Mouse (Mus musculus) embryonic facial prominence, embryonic 13.5 days (tissue): ENCODE results near the gene 1700030K09Rik. TPM values are rescaled to one million over a fixed set of nuclear protein-coding genes. Genes with fewer than 3 reads are reported as not detected.

Experiments used
- ATAC-seq: fragments of 200-750 bp; cut with Nextera tagmentation; 2 replicates; pipeline ENCODE4 v1.8.0; 2017; ENCODE audit warnings: low read depth; ENCODE audit not compliant: insufficient number of reproducible peaks, insufficient read depth, low FRiP score, low TSS enrichment
- H3K27ac ChIP-seq: fragments of 300-500 bp; sonication (generic); 2 replicates; pipeline ENCODE4 v1.5.1; 2015; ENCODE audit warnings: moderate library complexity, mild to moderate bottlenecking, inconsistent platforms
- H3K27me3 ChIP-seq: fragments of 300-500 bp; sonication (generic); 2 replicates; pipeline ENCODE4 v1.6.1; 2015; ENCODE audit warnings: mild to moderate bottlenecking, inconsistent platforms
- H3K36me3 ChIP-seq: fragments of 300-500 bp; sonication (generic); 2 replicates; pipeline ENCODE4 v1.6.1; 2015; ENCODE audit warnings: mild to moderate bottlenecking, inconsistent platforms
- H3K4me1 ChIP-seq: fragments of 300-500 bp; sonication (generic); 2 replicates; pipeline ENCODE4 v1.6.1; 2015; ENCODE audit warnings: inconsistent platforms
- H3K4me2 ChIP-seq: fragments of 300-500 bp; sonication (generic); 2 replicates; pipeline ENCODE4 v1.6.1; 2015; ENCODE audit warnings: moderate library complexity, mild to moderate bottlenecking, inconsistent platforms
- H3K4me3 ChIP-seq: fragments of 300-500 bp; sonication (generic); 2 replicates; pipeline ENCODE4 v1.5.1; 2015; ENCODE audit warnings: mild to moderate bottlenecking, inconsistent platforms
- H3K9ac ChIP-seq: fragments of 300-500 bp; sonication (generic); 2 replicates; pipeline ENCODE4 v1.6.1; 2015; ENCODE audit warnings: mild to moderate bottlenecking, inconsistent platforms
- H3K9me3 ChIP-seq: fragments of 300-500 bp; sonication (generic); 2 replicates; pipeline ENCODE4 v1.6.1; 2016; ENCODE audit warnings: inconsistent platforms
- WGBS: fragments of 180-500 bp; shearing (Covaris S2); methylation state at CpG from one replicate; pipeline ENCODE4 v1.1.7; 2015; ENCODE audit warnings: mixed read lengths; 5-methylcytosine and 5-hydroxymethylcytosine counted together
- polyA plus RNA-seq: library from polyadenylated mRNA; unstranded; fragments of >200 nt; fragmentation: Nextera tagmentation; extraction: Ambion mirVana; gene quantifications from 2 replicates; pipeline ENCODE4 v1.2.1, GENCODE M21; 2015

1700030K09Rik gene
- polyA plus RNA-seq, 1 experiment from 2014 or later = 19.9 TPM

DNA sequence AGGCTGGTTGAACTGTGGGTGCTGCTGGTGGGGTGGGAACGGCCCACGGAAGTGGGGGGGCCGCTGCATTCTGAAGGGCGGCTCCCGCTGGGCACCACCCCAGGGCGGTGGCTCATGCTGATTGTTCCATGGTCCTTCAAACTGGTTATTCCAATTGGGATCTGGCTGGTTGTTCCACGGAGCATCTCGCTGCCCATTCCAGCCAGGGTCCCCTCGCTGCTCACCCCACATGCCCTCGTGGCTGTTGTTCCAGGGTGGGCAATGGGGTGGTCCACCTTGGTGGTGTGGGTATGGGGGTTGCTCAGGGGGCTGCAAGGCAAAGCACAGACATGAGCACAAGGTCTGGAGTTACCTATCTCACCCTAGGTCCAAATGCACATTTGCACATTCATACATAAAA is 20.5 kb downstream of the 1700030K09Rik start:
- no peak overlapping the region for H3K9ac ChIP-seq
- no peaks in the 10 kb centered on the region for H3K27me3 ChIP-seq
- ATAC-seq = no peak
- whole genome bisulfite sequencing = 93% methylated on average over 10 of the region's 10 CpGs
- H3K36me3 ChIP-seq = peaks cover 100% of the 10 kb centered on the region
- no peaks in the 10 kb centered on the region for H3K9me3 ChIP-seq
- H3K4me1 ChIP-seq = no peaks in the 10 kb centered on the region
- no peak overlapping the region for H3K4me2 ChIP-seq
- no peak overlapping the region for H3K4me3 ChIP-seq
- no peak overlapping the region for H3K27ac ChIP-seq

DNA sequence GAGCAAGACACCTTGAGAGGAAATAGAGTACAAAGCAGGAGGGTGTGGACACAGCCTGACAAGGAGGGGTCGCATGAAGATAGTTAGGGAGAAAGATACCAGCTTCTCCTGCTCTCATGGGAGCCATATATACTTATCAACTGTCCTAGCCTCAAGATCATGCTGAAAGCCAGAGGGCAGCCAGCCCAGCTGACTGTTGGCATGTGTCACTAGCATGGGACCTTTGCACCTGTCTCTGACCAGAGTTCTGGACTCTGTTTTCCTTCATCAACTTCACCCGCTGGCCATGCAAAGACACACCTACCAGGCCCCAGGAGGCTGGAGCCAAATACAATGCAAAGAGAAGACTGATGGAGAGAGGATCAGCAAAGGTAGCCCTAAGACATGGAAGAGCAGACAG is 25.6 kb downstream of the 1700030K09Rik start:
- no peak overlapping the region for H3K4me2 ChIP-seq
- H3K4me1 ChIP-seq = peaks cover 10% of the 10 kb centered on the region
- no peak overlapping the region for H3K4me3 ChIP-seq
- no peak overlapping the region for H3K27ac ChIP-seq
- WGBS = 96% methylated on average over 2 of the region's 2 CpGs
- H3K9me3 ChIP-seq = no peaks in the 10 kb centered on the region
- no peak overlapping the region for H3K9ac ChIP-seq
- H3K36me3 ChIP-seq = peaks cover 91% of the 10 kb centered on the region
- no peaks in the 10 kb centered on the region for H3K27me3 ChIP-seq
- no peak for ATAC-seq

DNA sequence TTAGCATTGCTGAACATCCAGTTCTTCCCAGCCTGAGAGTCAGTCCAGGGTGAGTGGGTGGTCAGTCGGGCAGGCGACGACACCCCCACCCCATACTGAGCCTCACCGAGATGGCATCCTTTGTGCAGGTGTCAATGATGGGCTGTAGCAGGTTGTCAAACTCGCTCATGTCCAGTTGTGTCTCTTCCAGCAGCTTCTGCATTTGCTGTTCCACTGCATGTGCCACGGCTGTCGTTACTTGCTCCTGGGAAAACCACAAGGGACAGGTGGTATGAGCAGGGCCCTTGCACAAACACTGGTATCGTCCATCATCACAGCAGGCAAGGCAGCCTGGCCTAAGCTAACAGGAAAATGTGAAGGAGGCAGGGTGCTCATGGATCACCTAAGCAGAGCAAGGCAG is 26.3 kb downstream of the 1700030K09Rik start:
- WGBS = 95% methylated on average over 8 of the region's 8 CpGs
- peaks cover 83% of the 10 kb centered on the region for H3K36me3 ChIP-seq

DNA sequence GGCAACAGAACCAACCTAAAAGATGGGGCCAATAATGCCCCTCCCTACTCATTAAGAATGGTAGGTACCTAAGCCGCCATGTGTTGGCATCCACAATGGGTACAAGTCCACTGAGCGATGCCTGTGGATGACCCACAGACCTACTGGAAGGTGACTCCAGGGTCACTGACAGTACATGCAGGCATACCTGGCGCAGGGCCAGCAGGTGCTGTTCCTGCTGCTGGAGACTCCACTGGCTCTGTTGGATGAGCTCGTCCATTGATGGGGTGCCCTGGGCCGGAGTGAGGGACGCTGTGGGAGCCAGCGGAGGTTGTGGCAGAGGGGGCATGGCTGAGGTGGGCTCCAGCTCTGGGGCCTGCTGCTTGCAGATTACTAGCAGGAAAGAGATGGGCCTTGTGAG is 27.0 kb downstream of the 1700030K09Rik start:
- H3K4me2 ChIP-seq = no peak overlapping the region
- no peak overlapping the region for H3K4me3 ChIP-seq
- no peaks in the 10 kb centered on the region for H3K27me3 ChIP-seq
- no peak for ATAC-seq
- H3K4me1 ChIP-seq = peaks cover 13% of the 10 kb centered on the region
- WGBS = 96% methylated on average over 7 of the region's 7 CpGs
- H3K9ac ChIP-seq = no peak overlapping the region
- H3K36me3 ChIP-seq = peaks cover 76% of the 10 kb centered on the region
- no peaks in the 10 kb centered on the region for H3K9me3 ChIP-seq
- no peak overlapping the region for H3K27ac ChIP-seq

More for the DNA sequence above, 26.3 kb downstream of the 1700030K09Rik start:
- H3K4me3 ChIP-seq = no peak overlapping the region
- H3K27ac ChIP-seq = no peak overlapping the region
- H3K4me2 ChIP-seq = no peak overlapping the region
- no peaks in the 10 kb centered on the region for H3K27me3 ChIP-seq
- no peak overlapping the region for H3K9ac ChIP-seq
- no peaks in the 10 kb centered on the region for H3K9me3 ChIP-seq
- no peak for ATAC-seq
- peaks cover 12% of the 10 kb centered on the region for H3K4me1 ChIP-seq

DNA sequence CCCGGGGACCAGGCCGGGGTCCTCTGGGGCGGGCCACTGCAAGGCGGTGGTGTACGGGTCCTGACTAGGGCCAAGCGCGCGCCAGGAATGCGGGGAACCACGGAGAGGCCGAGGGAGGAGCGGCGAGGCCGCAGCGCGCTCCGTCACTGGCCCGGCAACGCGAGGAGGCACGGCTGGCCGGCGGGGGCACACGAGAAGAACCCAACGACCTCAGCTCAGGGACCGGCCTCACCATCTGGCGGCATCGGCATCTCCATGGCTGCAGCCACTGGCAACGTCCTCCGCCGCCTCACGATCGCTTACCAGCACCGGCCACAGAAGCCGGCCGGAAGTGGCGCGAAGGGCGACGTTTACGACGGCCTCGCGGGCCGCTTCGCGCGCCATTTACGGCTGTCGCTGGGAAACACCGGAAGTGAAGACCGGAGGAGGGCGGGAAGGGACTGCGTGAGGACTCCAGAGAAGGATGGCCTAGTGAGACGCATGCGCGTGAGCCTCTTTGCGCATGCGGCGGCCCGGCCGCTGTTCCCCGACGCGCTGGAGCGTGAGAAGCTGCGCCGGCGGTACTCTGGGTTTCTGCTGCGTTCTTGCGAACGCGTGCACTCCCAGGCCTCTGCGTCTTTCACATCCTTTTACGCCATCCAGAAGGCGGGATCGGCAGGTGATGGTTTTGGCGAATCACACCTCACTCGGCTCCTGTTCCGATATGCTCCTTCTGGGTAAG is 31.3 kb downstream of the 1700030K09Rik start, which contains the start of gene Cherp:
Gene Cherp (minus strand): TSS at position 401 of the 721 bp plus-strand sequence.
- H3K4me3 ChIP-seq = peak within 1 kb of the TSS; percentile 89
- peak within 1 kb of the TSS; percentile 94 for H3K4me2 ChIP-seq
- ATAC-seq = peak; percentile 95
- no peaks in the 10 kb centered on the region for H3K27me3 ChIP-seq
- peaks cover 20% of the 10 kb centered on the region for H3K4me1 ChIP-seq
- H3K9ac ChIP-seq = peak within 1 kb of the TSS; percentile 88
- under 1% methylated on average over 80 of the region's 80 CpGs for WGBS
- peak within 1 kb of the TSS; percentile 88 for H3K27ac ChIP-seq
- peaks cover 44% of the 10 kb centered on the region for H3K36me3 ChIP-seq
- no peaks in the 10 kb centered on the region for H3K9me3 ChIP-seq

DNA sequence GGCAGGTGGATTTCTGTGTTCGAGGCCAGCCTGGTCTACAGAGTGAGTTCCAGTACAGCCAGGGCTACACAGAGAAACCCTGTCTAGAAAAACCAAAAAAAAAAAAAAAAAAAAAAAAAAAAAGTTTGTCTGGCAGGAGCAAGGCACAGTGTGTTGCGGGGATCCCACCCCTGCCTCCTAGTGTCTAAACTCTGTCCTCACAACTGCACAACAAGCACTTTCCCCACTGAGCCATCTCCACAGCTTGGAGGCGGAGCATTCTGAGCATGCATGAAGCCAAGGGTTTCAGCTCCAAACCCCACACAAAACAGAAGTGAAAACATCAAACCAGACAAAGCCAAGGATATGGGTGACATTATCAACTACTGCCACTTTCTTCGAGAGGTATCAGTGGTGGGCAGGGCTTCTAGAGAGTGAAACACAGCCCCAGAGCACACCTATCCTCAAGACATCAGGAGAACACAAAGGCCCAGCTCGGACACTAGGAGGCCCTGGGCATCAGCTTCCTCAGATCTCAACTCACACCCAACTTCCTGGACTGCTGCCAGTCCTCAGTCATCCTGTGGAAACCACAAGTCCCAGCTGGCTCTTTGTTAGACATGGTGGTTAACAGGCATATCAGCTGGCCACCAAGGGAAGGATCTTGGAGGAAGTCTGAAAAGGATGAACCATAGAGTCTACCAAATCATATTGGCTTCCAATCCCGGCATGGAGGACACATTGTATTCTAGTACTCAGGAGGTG is 41.9 kb downstream of the 1700030K09Rik start:
- H3K9me3 ChIP-seq = no peaks in the 10 kb centered on the region
- H3K9ac ChIP-seq = no peak overlapping the region
- no peak overlapping the region for H3K4me2 ChIP-seq
- peaks cover 6% of the 10 kb centered on the region; the same call in 1 of the 2 replicates for H3K4me1 ChIP-seq
- WGBS = 85% methylated on average over 6 of the region's 6 CpGs
- no peak overlapping the region for H3K4me3 ChIP-seq
- peaks cover 82% of the 10 kb centered on the region for H3K36me3 ChIP-seq
- ATAC-seq = no peak
- H3K27me3 ChIP-seq = no peaks in the 10 kb centered on the region
- no peak overlapping the region for H3K27ac ChIP-seq

DNA sequence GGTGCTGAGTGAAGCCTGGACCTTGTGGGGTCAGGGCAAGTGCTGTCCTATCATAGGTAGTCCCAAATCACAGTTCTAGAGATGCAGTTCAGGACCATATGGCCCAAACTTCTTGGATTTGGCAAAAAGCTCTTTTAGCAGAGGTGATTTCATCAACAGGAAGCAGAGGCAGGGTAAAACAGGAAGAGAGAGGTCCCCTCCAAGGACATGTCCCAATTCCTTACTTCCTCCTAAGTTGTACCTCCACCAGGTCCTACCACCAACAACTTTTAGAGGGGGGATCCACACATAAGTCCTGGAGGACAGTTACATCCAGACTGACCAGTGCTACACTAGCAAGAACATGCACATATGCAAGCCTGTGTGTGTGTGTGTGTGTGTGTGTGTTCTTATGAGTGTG is 43.3 kb downstream of the 1700030K09Rik start:
- Histone ChIP-seq H3K9ac (no peak overlapping the region), H3K9me3 (no peaks in the 10 kb centered on the region), H3K27me3 (no peaks in the 10 kb centered on the region), H3K4me2 (no peak overlapping the region), H3K36me3 (peaks cover 76% of the 10 kb centered on the region), H3K4me1 (peaks cover 17% of the 10 kb centered on the region), H3K27ac (no peak overlapping the region), H3K4me3 (no peak overlapping the region)
- no peak for ATAC-seq

DNA sequence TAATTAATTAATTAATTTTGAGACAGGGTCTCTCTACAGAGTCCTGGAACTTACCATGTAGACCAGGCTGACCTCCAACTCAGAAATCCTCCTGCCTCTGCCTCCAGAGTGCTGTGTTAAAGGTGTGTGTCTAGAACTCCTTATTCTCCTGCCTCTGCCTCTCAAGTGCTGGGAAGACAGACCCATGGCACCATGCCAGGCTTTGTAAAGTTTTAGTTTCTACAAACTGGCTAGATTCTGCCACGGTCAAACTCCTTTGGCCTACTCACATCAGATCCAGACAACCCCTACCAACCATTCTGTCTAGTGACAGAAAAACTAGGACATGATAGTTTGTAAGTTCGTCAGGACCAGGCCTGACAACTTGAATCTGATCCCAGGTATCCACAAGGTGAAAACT is 47.3 kb downstream of the 1700030K09Rik start:
- peak overlapping the region; percentile 91 for H3K9ac ChIP-seq
- peaks cover 59% of the 10 kb centered on the region for H3K36me3 ChIP-seq
- no peaks in the 10 kb centered on the region for H3K27me3 ChIP-seq
- no peaks in the 10 kb centered on the region for H3K9me3 ChIP-seq
- peaks cover 27% of the 10 kb centered on the region for H3K4me1 ChIP-seq
- no peak overlapping the region for H3K27ac ChIP-seq
- WGBS = 82% methylated on average over 2 of the region's 2 CpGs
- H3K4me3 ChIP-seq = peak overlapping the region; percentile 98
- H3K4me2 ChIP-seq = peak overlapping the region; percentile 82
- no peak for ATAC-seq

DNA sequence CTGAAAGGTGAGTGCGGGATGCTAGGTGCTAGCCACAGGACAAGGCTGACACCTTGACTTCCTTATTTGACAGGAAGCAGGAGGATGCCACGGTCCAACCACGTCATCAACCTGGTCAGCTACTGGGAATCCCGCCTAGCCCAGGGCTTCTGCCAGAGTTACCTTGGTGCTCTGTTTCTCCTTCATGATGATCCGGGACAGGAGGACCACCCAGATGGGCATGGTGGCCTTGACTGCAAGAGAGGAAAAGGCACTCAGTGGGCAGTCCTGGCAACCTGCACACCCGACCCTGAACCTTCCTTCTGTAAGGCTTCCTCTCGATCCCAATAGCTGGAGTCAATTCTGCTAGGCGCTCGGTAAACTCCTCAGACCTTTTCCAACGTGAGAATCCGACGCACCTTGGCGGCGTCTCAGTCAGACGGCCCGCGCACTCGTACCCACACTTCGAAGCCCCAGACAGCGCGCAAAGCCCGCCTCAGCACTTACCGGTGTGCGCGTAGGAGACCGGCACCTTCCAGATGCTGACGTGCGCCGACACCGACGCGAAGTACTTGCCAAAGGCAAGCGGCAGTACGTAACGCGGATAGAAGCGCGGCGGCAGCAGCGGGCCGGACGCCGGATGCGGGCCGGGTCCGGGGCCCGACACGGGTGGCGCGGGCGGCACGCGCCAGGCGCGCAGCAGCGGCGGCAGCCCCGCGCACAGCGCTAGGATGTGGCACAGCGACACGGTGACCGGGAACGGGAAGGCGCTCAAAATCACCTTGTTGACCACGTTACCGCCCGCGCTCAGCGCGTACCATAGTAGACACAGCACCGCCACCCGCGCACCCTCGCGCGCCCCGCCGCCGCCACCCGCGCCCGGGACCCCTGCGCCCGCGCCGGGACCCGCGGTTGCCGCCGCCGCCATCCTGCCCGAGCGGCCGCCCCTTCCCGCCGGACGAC is 48.3 kb downstream of the 1700030K09Rik start, which contains the start of gene Slc35e1:
Gene Slc35e1 (minus strand): TSS at position 935 of the 942 bp plus-strand sequence.
- Histone ChIP-seq H3K27ac (peak within 1 kb of the TSS; percentile 80), H3K4me3 (peak within 1 kb of the TSS; percentile 98), H3K27me3 (no peaks in the 10 kb centered on the region), H3K9ac (peak within 1 kb of the TSS; percentile 91), H3K9me3 (no peaks in the 10 kb centered on the region), H3K4me1 (peaks cover 27% of the 10 kb centered on the region), H3K36me3 (peaks cover 59% of the 10 kb centered on the region), H3K4me2 (peak within 1 kb of the TSS; percentile 82)
- WGBS = under 1% methylated on average over 70 of the region's 98 CpGs
- peak; percentile 50 for ATAC-seq

DNA sequence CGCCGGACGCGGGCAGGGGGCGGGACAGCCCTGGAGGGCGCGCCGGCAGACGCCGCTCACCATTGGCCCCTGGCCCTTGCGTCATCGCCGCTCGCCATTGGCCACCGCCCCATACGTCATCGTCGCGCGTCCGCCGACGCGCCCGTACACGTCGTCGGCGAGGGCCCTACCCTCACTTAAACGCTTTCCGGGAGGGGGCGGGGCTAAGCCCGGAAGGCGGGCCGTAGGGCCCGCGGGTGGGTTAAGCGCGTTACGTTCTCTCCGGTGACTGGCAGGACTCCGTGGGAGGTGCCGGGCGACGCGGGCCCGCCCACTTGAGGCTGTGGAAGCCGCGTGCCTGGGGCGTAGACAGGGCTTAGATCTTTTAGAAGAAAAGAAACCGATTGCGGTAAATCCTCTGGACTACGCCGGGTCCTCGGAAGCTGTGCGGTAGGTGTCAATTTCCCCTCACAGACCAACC is 49.0 kb downstream of the 1700030K09Rik start:
- Histone ChIP-seq H3K36me3 (peaks cover 59% of the 10 kb centered on the region), H3K4me2 (peak overlapping the region; percentile 82), H3K9ac (peak overlapping the region; percentile 91), H3K27ac (peak overlapping the region; percentile 80), H3K4me1 (peaks cover 27% of the 10 kb centered on the region), H3K4me3 (peak overlapping the region; percentile 98), H3K9me3 (no peaks in the 10 kb centered on the region), H3K27me3 (no peaks in the 10 kb centered on the region)
- ATAC-seq = peak; percentile 98
- under 1% methylated on average over 51 of the region's 56 CpGs for WGBS

DNA sequence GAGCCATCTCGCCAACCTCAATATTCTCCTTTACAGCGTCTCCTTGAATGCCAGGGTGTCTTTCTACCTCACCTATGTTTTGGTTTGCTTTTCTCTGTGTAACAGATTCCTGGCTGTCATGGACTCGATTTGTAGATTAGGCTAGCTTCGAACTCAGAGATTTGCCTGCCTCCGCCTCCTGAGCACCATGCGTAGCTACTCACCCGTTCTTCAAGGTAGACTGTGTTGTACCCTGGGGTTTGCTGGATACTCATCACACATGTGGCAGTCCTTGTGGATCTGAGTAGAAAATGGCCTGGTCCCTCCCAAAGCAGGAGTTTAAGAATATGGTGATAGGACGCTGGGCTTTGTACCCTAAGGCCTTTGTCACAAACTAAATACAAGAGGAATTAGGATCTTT is 49.7 kb downstream of the 1700030K09Rik start:
- no peak for ATAC-seq
- H3K27ac ChIP-seq = peak overlapping the region; percentile 80
- peak overlapping the region; percentile 80 for H3K9ac ChIP-seq
- 11% methylated on average over 8 of the region's 8 CpGs for WGBS
- H3K36me3 ChIP-seq = peaks cover 52% of the 10 kb centered on the region
- H3K4me3 ChIP-seq = peak overlapping the region; percentile 98
- no peaks in the 10 kb centered on the region for H3K27me3 ChIP-seq
- H3K4me1 ChIP-seq = peaks cover 27% of the 10 kb centered on the region
- no peaks in the 10 kb centered on the region for H3K9me3 ChIP-seq
- peak overlapping the region; percentile 82 for H3K4me2 ChIP-seq
